ENCODE assay signal across 32 mouse cellular contexts in genomic region chr4:82874791-82875190, GRCm38 (mm10). TPM values are rescaled to one million over a fixed set of nuclear protein-coding genes. Genes with fewer than 3 reads are reported as not detected.
DNase-seq lines count a peak whose midpoint lies in the region; ATAC-seq and TF ChIP-seq lines count a peak whose summit lies in the region.
"Had no signal": no experiment of that assay in that cellular context is flagged by ENCODE, and none has a peak within 500 bp of the region (broad histone marks: within the 10 kb centered on the region; RNA-seq: fewer than 3 reads in every experiment).

No protein-coding gene starts in this region.

- 31% methylated on average over 4 of the region's 4 CpGs for WGBS in liver, adult 2 months
- 71% methylated on average over 4 of the region's 4 CpGs for WGBS in midbrain, embryonic 11.5 days
- WGBS in midbrain, embryonic 15.5 days: 75% methylated on average over 4 of the region's 4 CpGs

- TF ChIP-seq POLR2A in liver, adult 2 months (IDR thresholded peaks at IDR 0.05; ENCODE audit: extremely low read depth, insufficient read depth, low read length): no peak

- H3K9ac ChIP-seq in liver, adult 2 months (ENCODE audit: low read depth, low read length): no peak overlapping the region
- no peak overlapping the region for H3K9ac ChIP-seq in midbrain, embryonic 11.5 days (ENCODE audit: low read length)
- no peak overlapping the region for H3K9ac ChIP-seq in midbrain, embryonic 15.5 days
- H3K9ac ChIP-seq: embryonic facial prominence, embryonic 12.5 days; embryonic facial prominence, embryonic 15.5 days; forebrain, postnatal 0 days; hindbrain, embryonic 12.5 days; hindbrain, embryonic 15.5 days had no signal

- DNase-seq in kidney, postnatal 10 days: peak; percentile 14
- no peak for DNase-seq in kidney, adult 18-20 months
- DNase-seq in liver, adult 2 months (ENCODE audit: extremely low read depth, low read depth, low spot score): peak; percentile 43
- no peak for DNase-seq in liver
- peak; percentile 45 for DNase-seq in midbrain, embryonic 11.5 days (ENCODE audit: low spot score, missing footprints)
- no peak for DNase-seq in cerebellum, adult 9-10 months
- DNase-seq: adrenal gland, adult 8-10 months; adrenal gland, postnatal 25 days; cerebellum, adult 11-12 months; cerebellum, adult 9-11 months; cerebellum, postnatal 25 days; forebrain, postnatal 0 days; gastrocnemius, adult 2 months; gastrocnemius, postnatal 14 days; heart, adult 11 months had no signal

- TF ChIP-seq CTCF in liver, adult 2 months (IDR thresholded peaks at IDR 0.05; ENCODE audit: low read depth, low read length): no peak

- H3K4me3 ChIP-seq in liver, adult 2 months (ENCODE audit: insufficient read depth, low read depth, low read length): no peak overlapping the region; the same call in 1 of the 2 replicates
- H3K4me3 ChIP-seq in midbrain, embryonic 11.5 days (ENCODE audit: low read depth, low read length): no peak overlapping the region
- no peak overlapping the region for H3K4me3 ChIP-seq in midbrain, embryonic 15.5 days
- H3K4me3 ChIP-seq: embryonic facial prominence, embryonic 12.5 days; embryonic facial prominence, embryonic 15.5 days; gastrocnemius, adult 2 months; hindbrain, embryonic 12.5 days; hindbrain, embryonic 15.5 days had no signal

- H3K27me3 ChIP-seq in liver, adult 2 months (ENCODE audit: control insufficient read depth, insufficient read depth, low read length): no peaks in the 10 kb centered on the region
- H3K27me3 ChIP-seq in midbrain, embryonic 11.5 days (ENCODE audit: control insufficient read depth, insufficient read depth, low read length): no peaks in the 10 kb centered on the region
- H3K27me3 ChIP-seq in midbrain, embryonic 15.5 days (replicated peaks): no peaks in the 10 kb centered on the region
- H3K27me3 ChIP-seq: embryonic facial prominence, embryonic 12.5 days; embryonic facial prominence, embryonic 15.5 days; hindbrain, embryonic 12.5 days; hindbrain, embryonic 15.5 days had no signal

- H3K9me3 ChIP-seq in midbrain, embryonic 11.5 days (ENCODE audit: control insufficient read depth, low read length): no peaks in the 10 kb centered on the region
- H3K9me3 ChIP-seq in midbrain, embryonic 15.5 days: no peaks in the 10 kb centered on the region
- H3K9me3 ChIP-seq: embryonic facial prominence, embryonic 12.5 days; embryonic facial prominence, embryonic 15.5 days; hindbrain, embryonic 12.5 days; hindbrain, embryonic 15.5 days had no signal

- no peaks in the 10 kb centered on the region for H3K36me3 ChIP-seq in liver, adult 2 months (ENCODE audit: control insufficient read depth, insufficient read depth, low read length)
- H3K36me3 ChIP-seq in midbrain, embryonic 11.5 days (ENCODE audit: control insufficient read depth, insufficient read depth, low read length): no peaks in the 10 kb centered on the region
- H3K36me3 ChIP-seq in midbrain, embryonic 15.5 days (replicated peaks): no peaks in the 10 kb centered on the region
- H3K36me3 ChIP-seq: embryonic facial prominence, embryonic 12.5 days; embryonic facial prominence, embryonic 15.5 days; hindbrain, embryonic 12.5 days; hindbrain, embryonic 15.5 days had no signal

- no peak overlapping the region for H3K4me2 ChIP-seq in midbrain, embryonic 11.5 days
- no peak overlapping the region for H3K4me2 ChIP-seq in midbrain, embryonic 15.5 days
- H3K4me2 ChIP-seq: embryonic facial prominence, embryonic 12.5 days; embryonic facial prominence, embryonic 15.5 days; heart, embryonic 11.5 days; hindbrain, embryonic 12.5 days; hindbrain, embryonic 15.5 days had no signal

- no peak for ATAC-seq in midbrain, embryonic 11.5 days (ENCODE audit: low FRiP score)
- ATAC-seq in midbrain, embryonic 15.5 days (replicated peaks): no peak
- ATAC-seq: activated CD4-positive, CD25-positive, alpha-beta regulatory T cell, adult 4 months; CD4-positive, CD25-positive, alpha-beta regulatory T cell, adult 4 months; forebrain, embryonic 14.5 days; forebrain, postnatal 0 days had no signal

- H3K4me1 ChIP-seq in liver, adult 2 months (ENCODE audit: control insufficient read depth, insufficient read depth, low read length): no peaks in the 10 kb centered on the region
- peaks cover 3% of the 10 kb centered on the region; the same call in 1 of the 2 replicates for H3K4me1 ChIP-seq in midbrain, embryonic 11.5 days (ENCODE audit: control insufficient read depth, insufficient read depth, low read length)
- no peaks in the 10 kb centered on the region for H3K4me1 ChIP-seq in midbrain, embryonic 15.5 days
- H3K4me1 ChIP-seq: embryonic facial prominence, embryonic 12.5 days; hindbrain, embryonic 15.5 days had no signal

- H3K27ac ChIP-seq in liver, adult 2 months (replicated peaks; ENCODE audit: insufficient read depth, low read depth, low read length): no peak overlapping the region
- H3K27ac ChIP-seq in midbrain, embryonic 11.5 days (ENCODE audit: low read depth, low read length): no peak overlapping the region
- H3K27ac ChIP-seq in midbrain, embryonic 15.5 days: no peak overlapping the region
- H3K27ac ChIP-seq: embryonic facial prominence, embryonic 12.5 days; embryonic facial prominence, embryonic 15.5 days; gastrocnemius, adult 2 months; hindbrain, embryonic 12.5 days; hindbrain, embryonic 15.5 days had no signal

- no peaks in the 10 kb centered on the region for H3K79me2 ChIP-seq in liver, adult 2 months (ENCODE audit: control insufficient read depth, insufficient read depth, low read length)

RNA-seq across cellular contexts. Expression of gene Cer1, which starts 10.2 kb away (rescaled TPM):
- not detected in 2 replicates for total RNA-seq in liver, adult 2 months (2014; rRNA removed)
- polyA plus RNA-seq in liver, adult 2 months (2012; rRNA removed): not detected in 2 replicates
- not detected in 2 replicates for polyA plus RNA-seq in midbrain, embryonic 11.5 days (2014; fragmentation: Nextera tagmentation; extraction: Ambion mirVana)
- polyA plus RNA-seq in midbrain, embryonic 15.5 days (2015; fragmentation: Nextera tagmentation; extraction: Ambion mirVana): not detected in 2 replicates
- total RNA-seq: adrenal gland, adult 8-10 months; adrenal gland, postnatal 25 days; common myeloid progenitor, adult 5-6 weeks; ES-E14; gastrocnemius, adult 2 months; gastrocnemius, postnatal 14 days; heart, adult 8-10 months; heart, postnatal 25 days; hematopoietic stem cell, adult 5-6 weeks had no signal
- polyA plus RNA-seq: activated CD4-positive, CD25-positive, alpha-beta regulatory T cell, adult 4 months; CD4-positive, CD25-positive, alpha-beta regulatory T cell, adult 4 months; forebrain, embryonic 11.5 days; forebrain, postnatal 0 days; heart, embryonic 11.5 days; heart, embryonic 14.5 days; heart, postnatal 0 days; hindbrain, embryonic 12.5 days; hindbrain, embryonic 15.5 days had no signal

RNA-seq across cellular contexts. Expression of gene Zdhhc21, which starts 15.0 kb away (rescaled TPM):
- total RNA-seq in liver, adult 2 months (2014; rRNA removed): 6.2 and 6.4 TPM in 2 replicates
- 1.5 and 2.6 TPM in 2 replicates for polyA plus RNA-seq in liver, adult 2 months (2012; rRNA removed)
- 11.5 and 15.6 TPM in 2 replicates for polyA plus RNA-seq in midbrain, embryonic 11.5 days (2014; fragmentation: Nextera tagmentation; extraction: Ambion mirVana)
- 16.9 and 18.8 TPM in 2 replicates for polyA plus RNA-seq in midbrain, embryonic 15.5 days (2015; fragmentation: Nextera tagmentation; extraction: Ambion mirVana)

Comparison
In these comparisons a context has a peak if more than half of its experiments do, and no peak if none do; other contexts are left out.
1. DNase-seq: peak in kidney, postnatal 10 days (single experiment), liver, adult 2 months (single experiment) and midbrain, embryonic 11.5 days (single experiment); none in kidney, adult 18-20 months (single experiment), liver (single experiment) and cerebellum, adult 9-10 months (single experiment).